Mouse (Mus musculus) bone marrow, adult 2 months (tissue): Measurements from ENCODE around the gene Mak.

Source experiments
- CTCF ChIP-seq: fragments of 200-500 bp; IDR thresholded peaks from 2 replicates; pipeline ENCODE4 v1.5.1; 2011; ENCODE audit warnings: low read length, control low read depth; ENCODE audit not compliant: control insufficient read depth, insufficient read depth
- POLR2A ChIP-seq: fragments of 200-500 bp; IDR thresholded peaks from 2 replicates; pipeline ENCODE4 v1.6.1; 2011; ENCODE audit warnings: low read depth, mild to moderate bottlenecking, control low read depth, low read length, borderline replicate concordance; ENCODE audit not compliant: control insufficient read depth

DNA sequence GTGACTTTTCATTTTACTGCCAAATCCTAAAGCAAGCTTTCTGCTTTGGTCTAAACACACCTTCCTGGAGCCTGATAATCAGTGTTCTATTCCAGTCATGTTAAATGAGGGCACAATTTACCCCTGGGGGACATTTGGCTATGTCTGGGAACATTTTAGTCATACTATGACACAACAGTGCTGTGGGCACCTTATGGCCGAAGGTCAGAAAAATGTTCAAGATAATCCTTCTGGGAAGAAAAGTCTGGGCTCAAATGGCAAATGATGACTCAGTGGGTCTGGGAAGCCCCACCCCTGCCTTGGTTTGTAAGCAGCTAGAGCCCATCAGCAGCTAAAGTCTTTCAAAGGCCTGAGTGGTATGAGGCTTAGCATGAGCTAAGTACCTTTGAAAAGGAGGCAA is 96.7 kb downstream of the Mak start:
- TF ChIP-seq CTCF, result no peak
- no peak for TF ChIP-seq POLR2A
